Mouse (Mus musculus): ENCODE data around the gene Apba2.

- TF ChIP-seq CTCF (IDR thresholded peaks at IDR 0.05) (no peak), EP300 (IDR thresholded peaks at IDR 0.05) (no peak)
Measured at GRCm38 (mm10) chr7:64728181-64728591, 226.7 kb downstream of the Apba2 start.
